Mouse (Mus musculus): ENCODE data around the gene Dgkd. TPM values are rescaled to one million over a fixed set of nuclear protein-coding genes. Genes with fewer than 3 reads are reported as not detected.
A peak's percentile ranks its signal among the peaks of the same experiment; 100 is the strongest.

The Dgkd gene
- polyA plus RNA-seq, 1 experiment from 2014 or later = 28.3 TPM

- no peaks in the 10 kb centered on the region for H3K9me3 ChIP-seq (ENCODE audit: control insufficient read depth, low read length)
- H3K4me1 ChIP-seq (replicated peaks; ENCODE audit: control insufficient read depth, insufficient read depth, low read length) = no peaks in the 10 kb centered on the region
- DNase-seq (ENCODE audit: low spot score) (no peak), ATAC-seq (ENCODE audit: low FRiP score) (no peak)
- H3K9ac ChIP-seq (ENCODE audit: low read depth, low read length) = no peak overlapping the region
- H3K36me3 ChIP-seq (ENCODE audit: control insufficient read depth, insufficient read depth, low read length) = no peaks in the 10 kb centered on the region
- WGBS = 90% methylated on average over 3 of the region's 3 CpGs
- no peak overlapping the region for H3K27ac ChIP-seq (ENCODE audit: low read depth, low read length)
- no peak overlapping the region for H3K4me3 ChIP-seq (ENCODE audit: low read depth, low read length)
- no peaks in the 10 kb centered on the region for H3K27me3 ChIP-seq (ENCODE audit: control insufficient read depth, insufficient read depth, low read length)
- no peak overlapping the region for H3K4me2 ChIP-seq (replicated peaks; ENCODE audit: low read depth, low read length)
These were observed 67.0 kb downstream of the Dgkd start for GRCm38 (mm10) chr1:87920056-87920614.

GRCm38 (mm10) chr1:87922666-87923065 is 69.6 kb downstream of the Dgkd start:
- no peak overlapping the region for H3K4me3 ChIP-seq (ENCODE audit: low read depth, low read length)
- no peak overlapping the region for H3K27ac ChIP-seq (ENCODE audit: low read depth, low read length)
- H3K36me3 ChIP-seq (ENCODE audit: control insufficient read depth, insufficient read depth, low read length) = 0 out of 2 replicates have a peak, but pooled peaks cover 6% of the 10 kb centered on the region
- no peak for ATAC-seq (ENCODE audit: low FRiP score)
- no peaks in the 10 kb centered on the region for H3K9me3 ChIP-seq (ENCODE audit: control insufficient read depth, low read length)
- H3K4me2 ChIP-seq (replicated peaks; ENCODE audit: low read depth, low read length) = no peak overlapping the region
- peak; percentile 40 for DNase-seq (ENCODE audit: low spot score)
- H3K4me1 ChIP-seq (replicated peaks; ENCODE audit: control insufficient read depth, insufficient read depth, low read length) = no peaks in the 10 kb centered on the region
- no peak overlapping the region for H3K9ac ChIP-seq (ENCODE audit: low read depth, low read length)
- WGBS = 82% methylated on average over 1 of the region's 1 CpGs
- H3K27me3 ChIP-seq (ENCODE audit: control insufficient read depth, insufficient read depth, low read length) = no peaks in the 10 kb centered on the region

- Histone ChIP-seq H3K9me3 (ENCODE audit: control insufficient read depth, low read length) (no peaks in the 10 kb centered on the region), H3K4me1 (replicated peaks; ENCODE audit: control insufficient read depth, insufficient read depth, low read length) (no peaks in the 10 kb centered on the region), H3K27me3 (ENCODE audit: control insufficient read depth, insufficient read depth, low read length) (no peaks in the 10 kb centered on the region), H3K27ac (ENCODE audit: low read depth, low read length) (no peak overlapping the region), H3K4me3 (ENCODE audit: low read depth, low read length) (no peak overlapping the region), H3K4me2 (replicated peaks; ENCODE audit: low read depth, low read length) (no peak overlapping the region), H3K9ac (ENCODE audit: low read depth, low read length) (no peak overlapping the region), H3K36me3 (ENCODE audit: control insufficient read depth, insufficient read depth, low read length) (0 out of 2 replicates have a peak, but pooled peaks cover 6% of the 10 kb centered on the region)
- DNase-seq (ENCODE audit: low spot score) (no peak), ATAC-seq (ENCODE audit: low FRiP score) (no peak)
- WGBS = 94% methylated on average over 4 of the region's 4 CpGs
These were observed 71.8 kb downstream of the Dgkd start for GRCm38 (mm10) chr1:87924888-87925287.

GRCm38 (mm10) chr1:87929730-87930129 is 76.6 kb downstream of the Dgkd start:
- ATAC-seq (ENCODE audit: low FRiP score) = no peak
- H3K9me3 ChIP-seq (ENCODE audit: control insufficient read depth, low read length) = no peaks in the 10 kb centered on the region
- 0 out of 2 replicates have a peak, but pooled peaks cover 6% of the 10 kb centered on the region for H3K36me3 ChIP-seq (ENCODE audit: control insufficient read depth, insufficient read depth, low read length)

GRCm38 (mm10) chr1:87933051-87933450 is 80.0 kb downstream of the Dgkd start:
- Histone ChIP-seq H3K9me3 (ENCODE audit: control insufficient read depth, low read length) (no peaks in the 10 kb centered on the region), H3K36me3 (ENCODE audit: control insufficient read depth, insufficient read depth, low read length) (no peaks in the 10 kb centered on the region), H3K4me1 (replicated peaks; ENCODE audit: control insufficient read depth, insufficient read depth, low read length) (no peaks in the 10 kb centered on the region), H3K9ac (ENCODE audit: low read depth, low read length) (no peak overlapping the region), H3K4me3 (ENCODE audit: low read depth, low read length) (no peak overlapping the region), H3K4me2 (replicated peaks; ENCODE audit: low read depth, low read length) (no peak overlapping the region), H3K27me3 (ENCODE audit: control insufficient read depth, insufficient read depth, low read length) (no peaks in the 10 kb centered on the region), H3K27ac (ENCODE audit: low read depth, low read length) (no peak overlapping the region)
- ATAC-seq (ENCODE audit: low FRiP score) (no peak), DNase-seq (ENCODE audit: low spot score) (no peak)
- WGBS = 89% methylated on average over 5 of the region's 5 CpGs

More at GRCm38 (mm10) chr1:87929730-87930129, 76.6 kb downstream of the Dgkd start:
- no peak overlapping the region for H3K4me3 ChIP-seq (ENCODE audit: low read depth, low read length)
- no peaks in the 10 kb centered on the region for H3K27me3 ChIP-seq (ENCODE audit: control insufficient read depth, insufficient read depth, low read length)
- H3K9ac ChIP-seq (ENCODE audit: low read depth, low read length) = no peak overlapping the region
- no peak for DNase-seq (ENCODE audit: low spot score)
- H3K27ac ChIP-seq (ENCODE audit: low read depth, low read length) = no peak overlapping the region
- no peak overlapping the region for H3K4me2 ChIP-seq (replicated peaks; ENCODE audit: low read depth, low read length)
- WGBS = 88% methylated on average over 5 of the region's 5 CpGs
- no peaks in the 10 kb centered on the region for H3K4me1 ChIP-seq (replicated peaks; ENCODE audit: control insufficient read depth, insufficient read depth, low read length)

- 90% methylated on average over 9 of the region's 9 CpGs for WGBS
- H3K36me3 ChIP-seq (ENCODE audit: control insufficient read depth, insufficient read depth, low read length) = 0 out of 2 replicates have a peak, but pooled peaks cover 2% of the 10 kb centered on the region
- H3K4me3 ChIP-seq (ENCODE audit: low read depth, low read length) = no peak overlapping the region
- no peak overlapping the region for H3K9ac ChIP-seq (ENCODE audit: low read depth, low read length)
- H3K4me2 ChIP-seq (replicated peaks; ENCODE audit: low read depth, low read length) = no peak overlapping the region
- DNase-seq (ENCODE audit: low spot score) (no peak), ATAC-seq (ENCODE audit: low FRiP score) (no peak)
- no peak overlapping the region for H3K27ac ChIP-seq (ENCODE audit: low read depth, low read length)
- H3K4me1 ChIP-seq (replicated peaks; ENCODE audit: control insufficient read depth, insufficient read depth, low read length) = no peaks in the 10 kb centered on the region
- H3K27me3 ChIP-seq (ENCODE audit: control insufficient read depth, insufficient read depth, low read length) = no peaks in the 10 kb centered on the region
- H3K9me3 ChIP-seq (ENCODE audit: control insufficient read depth, low read length) = no peaks in the 10 kb centered on the region
These were observed 82.0 kb downstream of the Dgkd start for GRCm38 (mm10) chr1:87935095-87935494.

GRCm38 (mm10) chr1:87935546-87935945 is 82.5 kb downstream of the Dgkd start:
- no peaks in the 10 kb centered on the region for H3K27me3 ChIP-seq (ENCODE audit: control insufficient read depth, insufficient read depth, low read length)
- H3K4me3 ChIP-seq (ENCODE audit: low read depth, low read length) = no peak overlapping the region
- no peaks in the 10 kb centered on the region for H3K4me1 ChIP-seq (replicated peaks; ENCODE audit: control insufficient read depth, insufficient read depth, low read length)
- H3K4me2 ChIP-seq (replicated peaks; ENCODE audit: low read depth, low read length) = no peak overlapping the region
- H3K27ac ChIP-seq (ENCODE audit: low read depth, low read length) = no peak overlapping the region
- 0 out of 2 replicates have a peak, but pooled peaks cover 2% of the 10 kb centered on the region for H3K36me3 ChIP-seq (ENCODE audit: control insufficient read depth, insufficient read depth, low read length)
- DNase-seq (ENCODE audit: low spot score) (no peak), ATAC-seq (ENCODE audit: low FRiP score) (no peak)
- H3K9me3 ChIP-seq (ENCODE audit: control insufficient read depth, low read length) = no peaks in the 10 kb centered on the region
- 89% methylated on average over 2 of the region's 2 CpGs for WGBS
- H3K9ac ChIP-seq (ENCODE audit: low read depth, low read length) = no peak overlapping the region

- no peaks in the 10 kb centered on the region for H3K4me1 ChIP-seq (replicated peaks; ENCODE audit: control insufficient read depth, insufficient read depth, low read length)
- peaks cover 4% of the 10 kb centered on the region; the same call in 1 of the 2 replicates for H3K36me3 ChIP-seq (ENCODE audit: control insufficient read depth, insufficient read depth, low read length)
These were observed 83.0 kb downstream of the Dgkd start for GRCm38 (mm10) chr1:87936075-87936474.

GRCm38 (mm10) chr1:87936516-87936915 is 83.4 kb downstream of the Dgkd start:
- ATAC-seq (ENCODE audit: low FRiP score) (no peak), DNase-seq (ENCODE audit: low spot score) (no peak)
- peaks cover 8% of the 10 kb centered on the region; the same call in 1 of the 2 replicates for H3K36me3 ChIP-seq (ENCODE audit: control insufficient read depth, insufficient read depth, low read length)
- 39% methylated on average over 2 of the region's 2 CpGs for WGBS
- no peaks in the 10 kb centered on the region for H3K27me3 ChIP-seq (ENCODE audit: control insufficient read depth, insufficient read depth, low read length)
- H3K4me2 ChIP-seq (replicated peaks; ENCODE audit: low read depth, low read length) = no peak overlapping the region
- no peak overlapping the region for H3K4me3 ChIP-seq (ENCODE audit: low read depth, low read length)
- no peak overlapping the region for H3K27ac ChIP-seq (ENCODE audit: low read depth, low read length)
- no peaks in the 10 kb centered on the region for H3K9me3 ChIP-seq (ENCODE audit: control insufficient read depth, low read length)
- H3K9ac ChIP-seq (ENCODE audit: low read depth, low read length) = no peak overlapping the region
- no peaks in the 10 kb centered on the region for H3K4me1 ChIP-seq (replicated peaks; ENCODE audit: control insufficient read depth, insufficient read depth, low read length)

More at GRCm38 (mm10) chr1:87936075-87936474, 83.0 kb downstream of the Dgkd start:
- WGBS = 95% methylated on average over 7 of the region's 7 CpGs
- H3K4me2 ChIP-seq (replicated peaks; ENCODE audit: low read depth, low read length) = no peak overlapping the region
- H3K27me3 ChIP-seq (ENCODE audit: control insufficient read depth, insufficient read depth, low read length) = no peaks in the 10 kb centered on the region
- no peak overlapping the region for H3K4me3 ChIP-seq (ENCODE audit: low read depth, low read length)
- H3K9ac ChIP-seq (ENCODE audit: low read depth, low read length) = no peak overlapping the region
- no peaks in the 10 kb centered on the region for H3K9me3 ChIP-seq (ENCODE audit: control insufficient read depth, low read length)
- no peak overlapping the region for H3K27ac ChIP-seq (ENCODE audit: low read depth, low read length)
- DNase-seq (ENCODE audit: low spot score) (no peak), ATAC-seq (ENCODE audit: low FRiP score) (no peak)
